Mouse (Mus musculus) MEL (cell line): ENCODE results near the gene Prkcd. TPM values are rescaled to one million over a fixed set of nuclear protein-coding genes. Genes with fewer than 3 reads are reported as not detected.

Experiments used
- DNase-seq: peaks from one replicate; pipeline ENCODE4 v3.0.0; 2011; ENCODE audit warnings: low read depth, low spot score
- H3K27ac ChIP-seq: 2 replicates; pipeline ENCODE4 v1.5.1; 2012; ENCODE audit warnings: low read depth, mild to moderate bottlenecking, control low read depth, low read length, moderate library complexity; ENCODE audit not compliant: control insufficient read depth
- H3K27me3 ChIP-seq, 2 experiments: fragments of 150-350 bp in 1 of 2; sonication (generic) in 1 of 2; 2 replicates each; pipeline ENCODE4 v1.6.1; 2012; ENCODE audit warnings: low read length in 2 of 2, mild to moderate bottlenecking in 2 of 2, improper control_type of control experiment in 1 of 2, moderate library complexity in 1 of 2; ENCODE audit not compliant: insufficient read depth in 2 of 2, control insufficient read depth in 1 of 2
- H3K36me3 ChIP-seq, 2 experiments: 2 replicates each; pipeline ENCODE4 v1.6.1; 2012 to 2014; ENCODE audit warnings: low read length in 2 of 2, improper control_type of control experiment in 1 of 2, inconsistent platforms in 1 of 2, mild to moderate bottlenecking in 1 of 2; ENCODE audit not compliant: insufficient read depth in 2 of 2, control insufficient read depth in 1 of 2
- H3K4me1 ChIP-seq, 2 experiments: fragments of 150-350 bp in 1 of 2; sonication (generic) in 1 of 2; 2 replicates each; pipeline ENCODE4 v1.6.1; 2012; ENCODE audit warnings: low read length in 2 of 2, improper control_type of control experiment in 1 of 2, mild to moderate bottlenecking in 1 of 2; ENCODE audit not compliant: insufficient read depth in 2 of 2, control insufficient read depth in 1 of 2
- H3K4me3 ChIP-seq, 2 experiments: fragments of 150-350 bp in 1 of 2; sonication (generic) in 1 of 2; 2 replicates each; pipeline ENCODE4 v1.5.1; 2012; ENCODE audit warnings: low read depth in 2 of 2, low read length in 2 of 2, mild to moderate bottlenecking in 2 of 2, moderate library complexity in 2 of 2, control low read depth in 1 of 2, improper control_type of control experiment in 1 of 2; ENCODE audit not compliant: control insufficient read depth in 1 of 2, insufficient read depth in 1 of 2
- H3K79me2 ChIP-seq: 2 replicates; pipeline ENCODE4 v1.6.1; 2012; ENCODE audit warnings: mild to moderate bottlenecking, low read length, moderate library complexity; ENCODE audit not compliant: control insufficient read depth, poor library complexity, insufficient read depth
- H3K9ac ChIP-seq: 2 replicates; pipeline ENCODE4 v1.6.1; 2012; ENCODE audit warnings: low read depth, mild to moderate bottlenecking, control low read depth, low read length, moderate library complexity; ENCODE audit not compliant: control insufficient read depth, poor library complexity, severe bottlenecking
- H3K9me3 ChIP-seq: fragments of 150-350 bp; sonication (generic); replicated peaks from 2 replicates; pipeline ENCODE4 v1.6.1; 2012; ENCODE audit warnings: mild to moderate bottlenecking, low read length, improper control_type of control experiment, moderate library complexity; ENCODE audit not compliant: insufficient read depth
- BHLHE40 ChIP-seq: IDR thresholded peaks from 2 replicates; pipeline ENCODE4 v1.6.1; 2012; ENCODE audit warnings: low read depth, mild to moderate bottlenecking, inconsistent platforms, low read length, improper control_type of control experiment, borderline replicate concordance
- CHD2 ChIP-seq: IDR thresholded peaks from 2 replicates; pipeline ENCODE4 v1.6.1; 2011; ENCODE audit warnings: low read length, improper control_type of control experiment
- CTCF ChIP-seq, 3 experiments: IDR thresholded peaks in 2 of 3; conservative IDR thresholded peaks in 1 of 3; 2 replicates each; pipeline ENCODE4 v1.5.1; 2011 to 2012; ENCODE audit warnings: low read length in 3 of 3, low read depth in 2 of 3, mild to moderate bottlenecking in 2 of 3, improper control_type of control experiment in 1 of 3, inconsistent platforms in 1 of 3, mixed read lengths in 1 of 3, moderate library complexity in 1 of 3; ENCODE audit not compliant: control insufficient read depth in 1 of 3, insufficient read depth in 1 of 3, poor library complexity in 1 of 3, severe bottlenecking in 1 of 3
- E2F4 ChIP-seq: IDR thresholded peaks from 2 replicates; pipeline ENCODE4 v1.6.1; 2011; ENCODE audit warnings: low read depth, low read length, improper control_type of control experiment, borderline replicate concordance
- EP300 ChIP-seq, 2 experiments: IDR thresholded peaks; 2 replicates each; pipeline ENCODE4 v1.6.1; 2011; ENCODE audit warnings: improper control_type of control experiment in 2 of 2, low read length in 2 of 2, low read depth in 1 of 2, mild to moderate bottlenecking in 1 of 2
- GABPA ChIP-seq: IDR thresholded peaks from 2 replicates; pipeline ENCODE4 v1.6.1; 2012; ENCODE audit warnings: low read depth, mild to moderate bottlenecking, inconsistent platforms, low read length, improper control_type of control experiment, moderate library complexity
- GATA1 ChIP-seq: IDR thresholded peaks from 2 replicates; pipeline ENCODE4 v1.6.1; 2011; ENCODE audit warnings: low read depth, low read length, improper control_type of control experiment
- HCFC1 ChIP-seq: IDR thresholded peaks from 2 replicates; pipeline ENCODE4 v1.6.1; 2012; ENCODE audit warnings: low read depth, mild to moderate bottlenecking, inconsistent platforms, low read length, improper control_type of control experiment, moderate library complexity
- JUND ChIP-seq: IDR thresholded peaks from 2 replicates; pipeline ENCODE4 v1.6.1; 2011; ENCODE audit warnings: low read depth, mild to moderate bottlenecking, improper control_type of control experiment, low read length
- MAFK ChIP-seq: IDR thresholded peaks from 2 replicates; pipeline ENCODE4 v1.6.1; 2011; ENCODE audit warnings: low read depth, mild to moderate bottlenecking, low read length, improper control_type of control experiment, borderline replicate concordance
- MEF2A ChIP-seq: IDR thresholded peaks from 2 replicates; pipeline ENCODE4 v1.6.1; 2014; ENCODE audit warnings: low read depth, mild to moderate bottlenecking, inconsistent platforms, low read length, improper control_type of control experiment; ENCODE audit not compliant: poor library complexity, insufficient replicate concordance, severe bottlenecking; ENCODE audit errors: extremely low read depth
- MXI1 ChIP-seq: IDR thresholded peaks from 2 replicates; pipeline ENCODE4 v1.6.1; 2011; ENCODE audit warnings: mild to moderate bottlenecking, low read depth, low read length, improper control_type of control experiment
- MYB ChIP-seq: IDR thresholded peaks from 2 replicates; pipeline ENCODE4 v1.6.1; 2011; ENCODE audit warnings: mild to moderate bottlenecking, low read depth, low read length, improper control_type of control experiment
- MYC ChIP-seq: IDR thresholded peaks from 2 replicates; pipeline ENCODE4 v1.6.1; 2011; ENCODE audit warnings: low read depth, mild to moderate bottlenecking, low read length, improper control_type of control experiment, moderate library complexity
- NELFE ChIP-seq: IDR thresholded peaks from 2 replicates; pipeline ENCODE4 v1.6.1; 2011; ENCODE audit warnings: low read depth, low read length, improper control_type of control experiment
- POLR2AphosphoS2 ChIP-seq: IDR thresholded peaks from 2 replicates; pipeline ENCODE4 v1.6.1; 2011; ENCODE audit warnings: low read length, improper control_type of control experiment
- RAD21 ChIP-seq: IDR thresholded peaks from 2 replicates; pipeline ENCODE4 v1.6.1; 2011; ENCODE audit warnings: mild to moderate bottlenecking, low read depth, low read length, improper control_type of control experiment
- RCOR1 ChIP-seq: IDR thresholded peaks from 2 replicates; pipeline ENCODE4 v1.6.1; 2012; ENCODE audit warnings: low read depth, mild to moderate bottlenecking, inconsistent platforms, low read length, improper control_type of control experiment
- SIN3A ChIP-seq: IDR thresholded peaks from 2 replicates; pipeline ENCODE4 v1.6.1; 2012; ENCODE audit warnings: low read length, improper control_type of control experiment, inconsistent platforms
- SMC3 ChIP-seq: IDR thresholded peaks from 2 replicates; pipeline ENCODE4 v1.6.1; 2011; ENCODE audit warnings: low read depth, low read length, improper control_type of control experiment
- TAL1 ChIP-seq: IDR thresholded peaks from 2 replicates; pipeline ENCODE4 v1.6.1; 2012; ENCODE audit warnings: mild to moderate bottlenecking, inconsistent platforms, low read length, moderate library complexity, mixed read lengths
- TBP ChIP-seq: IDR thresholded peaks from 2 replicates; pipeline ENCODE4 v1.8.0; 2011; ENCODE audit warnings: low read depth, low read length, improper control_type of control experiment
- TCF12 ChIP-seq: IDR thresholded peaks from 2 replicates; pipeline ENCODE4 v1.6.1; 2014; ENCODE audit warnings: low read depth, mild to moderate bottlenecking, inconsistent platforms, low read length, improper control_type of control experiment, moderate library complexity
- USF1 ChIP-seq: IDR thresholded peaks from 2 replicates; pipeline ENCODE4 v1.6.1; 2014; ENCODE audit warnings: low read depth, mild to moderate bottlenecking, inconsistent platforms, low read length, improper control_type of control experiment, moderate library complexity
- ZC3H11A ChIP-seq: IDR thresholded peaks from 2 replicates; pipeline ENCODE4 v1.6.1; 2012; ENCODE audit warnings: low read depth, mild to moderate bottlenecking, inconsistent platforms, low read length, improper control_type of control experiment
- ZKSCAN1 ChIP-seq: IDR thresholded peaks from 2 replicates; pipeline ENCODE4 v1.6.1; 2012; ENCODE audit warnings: low read depth, mild to moderate bottlenecking, inconsistent platforms, low read length, improper control_type of control experiment, moderate library complexity
- ZMIZ1 ChIP-seq: IDR thresholded peaks from 2 replicates; pipeline ENCODE4 v1.6.1; 2012; ENCODE audit warnings: low read depth, mild to moderate bottlenecking, inconsistent platforms, low read length, improper control_type of control experiment, moderate library complexity
- ZNF384 ChIP-seq: IDR thresholded peaks from 2 replicates; pipeline ENCODE4 v1.6.1; 2012; ENCODE audit warnings: low read depth, mild to moderate bottlenecking, inconsistent platforms, low read length, improper control_type of control experiment
- polyA plus RNA-seq, 2 experiments: library from polyadenylated mRNA; stranded (reverse) in 1 of 2; unstranded in 1 of 2; fragments of >175 nt in 1 of 2; fragments of >200 nt in 1 of 2; gene quantifications; 2 replicates each; pipeline versions ENCODE4 v1.2.1 to v1.2.4; 2012; ENCODE audit warnings: low replicate concordance in 2 of 2, low read depth in 1 of 2; ENCODE audit not compliant: insufficient read length in 2 of 2, insufficient read depth in 1 of 2, missing spikeins in 1 of 2
- total RNA-seq: library from RNA; depleted of rRNA; stranded (reverse); fragments of 300-350 nt; gene quantifications from 2 replicates; pipeline ENCODE4 v1.2.3, GENCODE M21; 2012

Prkcd gene
- total and polyA plus RNA-seq, 3 experiments: 33.9 to 72.7 TPM; not detected in 1

- no peak for DNase-seq
- H3K9me3 ChIP-seq: no peaks in the 10 kb centered on the region
- no peak overlapping the region for H3K9ac ChIP-seq
- no peaks in the 10 kb centered on the region for H3K27me3 ChIP-seq
- H3K4me3 ChIP-seq: no peak overlapping the region
- no peak overlapping the region for H3K27ac ChIP-seq
- TF ChIP-seq ZNF384: no peak
- H3K4me1 ChIP-seq: 0 out of 4 replicates have a peak, but pooled peaks cover 0 to 3% of the 10 kb centered on the region in 2 experiments
- no peaks in the 10 kb centered on the region for H3K79me2 ChIP-seq
- H3K36me3 ChIP-seq: peaks cover 0 to 2% of the 10 kb centered on the region in 2 experiments; a peak in 1 of 4 replicates
Measured at GRCm38 (mm10) chr14:30593279-30594091, 32.5 kb downstream of the Prkcd start.

- no peak overlapping the region for H3K27ac ChIP-seq
- H3K4me1 ChIP-seq: peaks cover 0 to 8% of the 10 kb centered on the region in 2 experiments; a peak in 2 of 4 replicates
- peak; percentile 79 for DNase-seq
- no peaks in the 10 kb centered on the region for H3K27me3 ChIP-seq
- peaks cover 2 to 3% of the 10 kb centered on the region in 2 experiments; a peak in 1 of 4 replicates for H3K36me3 ChIP-seq
- H3K9me3 ChIP-seq: no peaks in the 10 kb centered on the region
- peak overlapping the region; percentile 21; the same call in 1 of the 2 replicates for H3K9ac ChIP-seq
- H3K79me2 ChIP-seq: no peaks in the 10 kb centered on the region
- TF ChIP-seq TCF12 (no peak), E2F4 (no peak), RAD21 (peak; percentile 86), ZC3H11A (peak; percentile 93), ZMIZ1 (no peak), BHLHE40 (no peak), RCOR1 (no peak), TAL1 (no peak), HCFC1 (no peak), GATA1 (no peak), POLR2AphosphoS2 (no peak), GABPA (no peak), SMC3 (peak; percentile 99), MEF2A (no peak), TBP (no peak), JUND (no peak), MAFK (no peak), USF1 (no peak), EP300 (IDR thresholded peaks at IDR 0.05; ENCODE audit: low read depth in 1 of 2, low read length in 2 of 2) (no peak), SIN3A (0 out of 2 replicates have a peak, but pooled peaks have one; percentile 22), MYB (no peak), CHD2 (no peak), CTCF (IDR thresholded peaks at IDR 0.05 in 2 of 3, conservative IDR thresholded peaks at IDR 0.05 in 1 of 3; ENCODE audit: control insufficient read depth in 1 of 3, insufficient read depth in 1 of 3, low read depth in 2 of 3, low read length in 3 of 3, poor library complexity in 1 of 3, severe bottlenecking in 1 of 3) (peak; percentile 96 to 98 (median 98)), MXI1 (no peak), ZKSCAN1 (no peak), NELFE (no peak; the same call in 1 of the 2 replicates), MYC (no peak)
- H3K4me3 ChIP-seq: peak overlapping the region in 1 of 2 experiments; percentile 24; a peak in 2 of 4 replicates
Measured at GRCm38 (mm10) chr14:30591417-30591816, 34.6 kb downstream of the Prkcd start.
